In genomic region chr9:105274286-105274685, GRCm38 (mm10) we compare ENCODE assay signal across 25 mouse cellular contexts.
A peak's percentile ranks its signal among the peaks of the same experiment; 100 is the strongest.
DNase-seq lines count a peak whose midpoint lies in the region; ATAC-seq and TF ChIP-seq lines count a peak whose summit lies in the region.
"Had no signal": no experiment of that assay in that cellular context is flagged by ENCODE, and none has a peak within 500 bp of the region (broad histone marks: within the 10 kb centered on the region; RNA-seq: fewer than 3 reads in every experiment).

No protein-coding gene starts in this region.

- peak; percentile 39; the same call in 1 of the 2 replicates for ATAC-seq in forebrain, embryonic 12.5 days (ENCODE audit: low FRiP score)
- ATAC-seq in forebrain, postnatal 0 days, result no peak
- peak; percentile 66 for ATAC-seq in hindbrain, embryonic 11.5 days (ENCODE audit: low FRiP score)
- ATAC-seq in hindbrain, postnatal 0 days, result no peak
- ATAC-seq in neural tube, embryonic 13.5 days (ENCODE audit: low read depth), result peak; percentile 32; the same call in 1 of the 2 replicates
- ATAC-seq: intestine, embryonic 15.5 days; liver, embryonic 12.5 days had no signal

- no peaks in the 10 kb centered on the region for H3K9me3 ChIP-seq in forebrain, embryonic 12.5 days
- no peaks in the 10 kb centered on the region for H3K9me3 ChIP-seq in forebrain, postnatal 0 days (ENCODE audit: low read length)
- no peaks in the 10 kb centered on the region for H3K9me3 ChIP-seq in hindbrain, embryonic 11.5 days (ENCODE audit: control insufficient read depth, low read length)
- H3K9me3 ChIP-seq in hindbrain, postnatal 0 days (ENCODE audit: low read length), result no peaks in the 10 kb centered on the region
- H3K9me3 ChIP-seq in neural tube, embryonic 13.5 days, result no peaks in the 10 kb centered on the region
- H3K9me3 ChIP-seq: heart, embryonic 15.5 days; intestine, embryonic 15.5 days; limb, embryonic 13.5 days; neural tube, embryonic 12.5 days had no signal

- no peaks in the 10 kb centered on the region for H3K36me3 ChIP-seq in forebrain, embryonic 12.5 days (replicated peaks)
- no peaks in the 10 kb centered on the region for H3K36me3 ChIP-seq in forebrain, postnatal 0 days (ENCODE audit: insufficient read depth)
- H3K36me3 ChIP-seq in hindbrain, embryonic 11.5 days (ENCODE audit: control insufficient read depth, insufficient read depth, low read length), result no peaks in the 10 kb centered on the region
- H3K36me3 ChIP-seq in hindbrain, postnatal 0 days (ENCODE audit: insufficient read depth, low read length), result no peaks in the 10 kb centered on the region
- H3K36me3 ChIP-seq in neural tube, embryonic 13.5 days, result no peaks in the 10 kb centered on the region
- H3K36me3 ChIP-seq: heart, embryonic 15.5 days; intestine, embryonic 15.5 days; limb, embryonic 13.5 days; liver, embryonic 12.5 days; neural tube, embryonic 12.5 days had no signal

- H3K27me3 ChIP-seq in forebrain, embryonic 12.5 days, result no peaks in the 10 kb centered on the region
- H3K27me3 ChIP-seq in forebrain, postnatal 0 days (ENCODE audit: insufficient read depth, low read length), result no peaks in the 10 kb centered on the region
- no peaks in the 10 kb centered on the region for H3K27me3 ChIP-seq in hindbrain, embryonic 11.5 days (ENCODE audit: control insufficient read depth, insufficient read depth, low read length)
- no peaks in the 10 kb centered on the region for H3K27me3 ChIP-seq in hindbrain, postnatal 0 days (ENCODE audit: insufficient read depth, low read length)
- H3K27me3 ChIP-seq in neural tube, embryonic 13.5 days, result no peaks in the 10 kb centered on the region
- H3K27me3 ChIP-seq: heart, embryonic 15.5 days; intestine, embryonic 15.5 days; limb, embryonic 13.5 days; liver, embryonic 12.5 days; neural tube, embryonic 12.5 days had no signal

- H3K4me2 ChIP-seq in forebrain, embryonic 12.5 days, result no peak overlapping the region
- no peak overlapping the region for H3K4me2 ChIP-seq in forebrain, postnatal 0 days (ENCODE audit: low read depth)
- no peak overlapping the region for H3K4me2 ChIP-seq in hindbrain, embryonic 11.5 days (replicated peaks; ENCODE audit: low read depth, low read length)
- H3K4me2 ChIP-seq in hindbrain, postnatal 0 days (ENCODE audit: low read depth, low read length), result no peak overlapping the region
- no peak overlapping the region for H3K4me2 ChIP-seq in neural tube, embryonic 13.5 days
- H3K4me2 ChIP-seq: heart, embryonic 15.5 days; intestine, embryonic 15.5 days; limb, embryonic 13.5 days; liver, embryonic 12.5 days; neural tube, embryonic 12.5 days had no signal

- peaks cover 10% of the 10 kb centered on the region for H3K4me1 ChIP-seq in forebrain, embryonic 12.5 days
- 0 out of 2 replicates have a peak, but pooled peaks cover 3% of the 10 kb centered on the region for H3K4me1 ChIP-seq in forebrain, postnatal 0 days (ENCODE audit: insufficient read depth)
- no peaks in the 10 kb centered on the region for H3K4me1 ChIP-seq in hindbrain, embryonic 11.5 days (replicated peaks; ENCODE audit: control insufficient read depth, insufficient read depth, low read length)
- H3K4me1 ChIP-seq in hindbrain, postnatal 0 days (ENCODE audit: insufficient read depth, low read length), result no peaks in the 10 kb centered on the region; the same call in 1 of the 2 replicates
- peaks cover 16% of the 10 kb centered on the region for H3K4me1 ChIP-seq in neural tube, embryonic 13.5 days (replicated peaks)
- H3K4me1 ChIP-seq: heart, embryonic 15.5 days; intestine, embryonic 15.5 days; limb, embryonic 13.5 days; liver, embryonic 12.5 days; neural tube, embryonic 12.5 days had no signal

- WGBS in forebrain, embryonic 12.5 days, result 46% methylated on average over 6 of the region's 6 CpGs
- WGBS in forebrain, postnatal 0 days, result 38% methylated on average over 6 of the region's 6 CpGs
- 42% methylated on average over 6 of the region's 6 CpGs for WGBS in hindbrain, embryonic 11.5 days
- 20% methylated on average over 6 of the region's 6 CpGs for WGBS in hindbrain, postnatal 0 days
- WGBS in neural tube, embryonic 13.5 days, result 24% methylated on average over 6 of the region's 6 CpGs

- DNase-seq in forebrain, postnatal 0 days, result no peak
- peak; percentile 53 for DNase-seq in hindbrain, embryonic 11.5 days (ENCODE audit: low spot score)
- DNase-seq in hindbrain, postnatal 0 days (ENCODE audit: low spot score), result no peak
- DNase-seq in neural tube, embryonic 10.5 days (ENCODE audit: extremely low spot score, low spot score), result no peak
- peak; percentile 26 for DNase-seq in retina, postnatal 1 day
- DNase-seq in lung, adult 18-20 months, result no peak
- DNase-seq: adrenal gland, postnatal 10 days; cerebellum, adult 9-11 months; gastrocnemius, postnatal 36 days; heart, postnatal 4 days; kidney, adult 8-10 months; kidney, postnatal 10 days; layer of hippocampus, postnatal 36 days; lung, adult 2 months; lung, postnatal 14 days; thymus, adult 2 months; thymus, postnatal 4 days had no signal

- TF ChIP-seq CTCF in forebrain, postnatal 0 days (IDR thresholded peaks at IDR 0.05; ENCODE audit: low read depth), result no peak
- no peak for TF ChIP-seq CTCF in hindbrain, postnatal 0 days (IDR thresholded peaks at IDR 0.05; ENCODE audit: low read depth)

- H3K9ac ChIP-seq in forebrain, embryonic 12.5 days, result no peak overlapping the region
- no peak overlapping the region for H3K9ac ChIP-seq in forebrain, postnatal 0 days
- H3K9ac ChIP-seq in hindbrain, embryonic 11.5 days (ENCODE audit: low read depth, low read length), result no peak overlapping the region
- H3K9ac ChIP-seq in hindbrain, postnatal 0 days (replicated peaks; ENCODE audit: low read length), result no peak overlapping the region
- no peak overlapping the region for H3K9ac ChIP-seq in neural tube, embryonic 13.5 days
- H3K9ac ChIP-seq: heart, embryonic 15.5 days; intestine, embryonic 15.5 days; limb, embryonic 13.5 days; liver, embryonic 12.5 days; neural tube, embryonic 12.5 days had no signal

- H3K27ac ChIP-seq in forebrain, embryonic 12.5 days, result peak overlapping the region; percentile 51
- no peak overlapping the region for H3K27ac ChIP-seq in forebrain, postnatal 0 days (ENCODE audit: low read depth, low read length)
- H3K27ac ChIP-seq in hindbrain, embryonic 11.5 days (ENCODE audit: low read depth, low read length), result peak overlapping the region; percentile 36; the same call in 1 of the 2 replicates
- H3K27ac ChIP-seq in hindbrain, postnatal 0 days, result no peak overlapping the region
- peak overlapping the region; percentile 64 for H3K27ac ChIP-seq in neural tube, embryonic 13.5 days (replicated peaks)
- H3K27ac ChIP-seq: heart, embryonic 15.5 days; intestine, embryonic 15.5 days; limb, embryonic 13.5 days; liver, embryonic 12.5 days; neural tube, embryonic 12.5 days; stomach, postnatal 0 days had no signal

- no peak overlapping the region for H3K4me3 ChIP-seq in forebrain, embryonic 12.5 days (replicated peaks)
- no peak overlapping the region for H3K4me3 ChIP-seq in forebrain, postnatal 0 days (ENCODE audit: low read depth, low read length)
- no peak overlapping the region for H3K4me3 ChIP-seq in hindbrain, embryonic 11.5 days (ENCODE audit: low read depth, low read length)
- no peak overlapping the region for H3K4me3 ChIP-seq in hindbrain, postnatal 0 days (ENCODE audit: low read length)
- H3K4me3 ChIP-seq in neural tube, embryonic 13.5 days, result no peak overlapping the region
- H3K4me3 ChIP-seq: heart, embryonic 15.5 days; intestine, embryonic 15.5 days; limb, embryonic 13.5 days; liver, embryonic 12.5 days; neural tube, embryonic 12.5 days had no signal

Comparison
In these comparisons a context has a peak if more than half of its experiments do, and no peak if none do; other contexts are left out.
1. ATAC-seq: peak in forebrain, embryonic 12.5 days (single experiment), hindbrain, embryonic 11.5 days (single experiment) and neural tube, embryonic 13.5 days (single experiment); none in forebrain, postnatal 0 days (single experiment) and hindbrain, postnatal 0 days (single experiment).
2. H3K27ac ChIP-seq: peak in forebrain, embryonic 12.5 days (single experiment), hindbrain, embryonic 11.5 days (single experiment) and neural tube, embryonic 13.5 days (single experiment); none in forebrain, postnatal 0 days (single experiment) and hindbrain, postnatal 0 days (single experiment).
3. DNase-seq: peak in hindbrain, embryonic 11.5 days (single experiment) and retina, postnatal 1 day (single experiment); none in forebrain, postnatal 0 days (single experiment), hindbrain, postnatal 0 days (single experiment), neural tube, embryonic 10.5 days (single experiment) and lung, adult 18-20 months (0 of 2).